Mouse (Mus musculus): ENCODE data around the gene Fbxo5.

Fbxo5 gene

DNA sequence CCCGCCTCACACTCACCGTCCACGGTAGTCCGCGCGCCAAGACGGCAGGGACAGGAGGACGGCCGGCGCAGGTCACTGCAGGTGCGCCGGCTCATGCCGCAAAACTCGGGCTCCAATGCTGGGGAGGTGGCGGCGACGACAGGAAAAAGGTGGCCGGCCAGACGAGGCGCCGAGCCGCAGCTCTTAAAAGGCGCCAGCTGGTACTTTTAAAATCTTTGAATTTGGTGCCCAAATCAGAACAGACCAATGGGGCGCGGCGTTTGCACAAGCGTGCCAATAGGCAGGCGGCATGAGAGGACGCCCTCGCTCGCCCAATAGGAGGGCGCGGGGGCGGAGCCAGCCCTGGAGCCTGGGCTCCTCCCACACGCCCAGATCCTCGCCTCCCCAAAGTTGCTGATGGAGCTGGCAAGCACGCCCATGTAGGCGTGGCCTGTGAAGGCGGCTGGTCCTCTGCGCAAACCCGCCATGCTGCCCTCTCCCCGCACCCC is at the start of gene Fbxo5:
Gene Fbxo5, minus strand, starts transcription at position 358 of the 488 bp plus-strand sequence.
- DNase-seq (ENCODE audit: low read depth, low spot score), result peak; percentile 98

- no peak for DNase-seq (ENCODE audit: low read depth, low spot score)
Measured at GRCm38 (mm10) chr10:5853290-5853868, 48.0 kb upstream of the Fbxo5 start.

- peak; percentile 46 for DNase-seq (ENCODE audit: low read depth, low spot score)
Measured at GRCm38 (mm10) chr10:5846939-5847338, 41.5 kb upstream of the Fbxo5 start.

GRCm38 (mm10) chr10:5841369-5841768 is 36.0 kb upstream of the Fbxo5 start:
- peak; percentile 87 for DNase-seq (ENCODE audit: low read depth, low spot score)

DNA sequence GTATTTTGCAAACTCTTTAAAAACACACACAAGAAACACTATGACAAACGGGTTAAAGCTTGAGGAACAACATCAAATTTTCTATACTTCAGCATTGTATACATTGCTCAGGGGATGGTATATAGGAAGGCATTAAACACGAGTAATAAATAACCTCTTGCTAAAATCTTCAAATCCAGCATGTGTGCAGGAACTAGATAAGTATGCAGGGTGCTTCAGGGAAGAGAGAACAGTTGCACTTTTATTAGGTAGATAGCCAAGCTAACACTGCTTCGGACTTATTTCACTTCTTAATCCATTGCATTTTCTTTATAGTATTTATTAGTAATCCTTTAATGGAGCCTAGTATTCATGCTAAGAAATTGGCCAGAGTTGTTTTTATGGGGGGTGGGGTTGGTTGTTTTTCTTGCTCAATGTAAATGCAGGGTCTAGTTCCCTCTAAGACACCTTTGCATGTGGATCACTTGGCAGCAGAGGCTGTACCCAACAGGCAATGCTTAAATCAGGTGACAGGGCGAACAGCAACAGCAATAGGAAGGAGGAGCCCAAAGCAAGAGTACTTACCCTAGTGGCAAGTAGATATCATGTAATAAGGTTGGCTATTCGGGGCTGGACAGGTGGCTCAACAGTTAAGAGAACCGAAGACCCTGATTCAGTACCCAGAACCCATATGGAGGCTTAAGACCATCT is 21.1 kb upstream of the Fbxo5 start:
- DNase-seq (ENCODE audit: low read depth, low spot score), result no peak

- peak; percentile 83 for DNase-seq (ENCODE audit: low read depth, low spot score)
Measured at GRCm38 (mm10) chr10:5824779-5825178, 19.4 kb upstream of the Fbxo5 start.

- DNase-seq (ENCODE audit: low read depth, low spot score), result peak; percentile 98
Measured at GRCm38 (mm10) chr10:5823740-5824491, 18.5 kb upstream of the Fbxo5 start, which contains the start of gene Mtrf1l. Gene Mtrf1l (minus strand): TSS chr10:5823910.

GRCm38 (mm10) chr10:5823291-5823739 is 17.9 kb upstream of the Fbxo5 start:
- peak; percentile 34 for DNase-seq (ENCODE audit: low read depth, low spot score)

DNA sequence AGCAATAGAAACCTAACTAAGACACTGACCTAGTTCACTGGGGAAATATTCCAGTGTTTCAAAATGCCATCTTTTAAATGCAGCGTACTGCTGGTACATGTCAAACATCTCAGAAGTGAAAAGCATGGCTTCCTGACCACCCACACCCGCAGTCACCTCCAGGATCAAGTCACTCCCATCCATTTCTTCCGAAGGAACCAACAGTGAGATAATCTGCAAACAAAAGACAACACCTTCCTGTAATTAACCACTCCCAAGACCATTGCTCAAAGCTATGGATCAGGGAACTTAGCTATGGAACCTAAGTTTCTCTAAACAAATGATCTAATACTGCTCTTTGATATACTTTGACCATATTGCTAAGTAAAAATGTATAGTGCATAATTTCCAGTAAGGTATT is 13.4 kb upstream of the Fbxo5 start:
- no peak for DNase-seq (ENCODE audit: low read depth, low spot score)

GRCm38 (mm10) chr10:5815968-5816367 is 10.6 kb upstream of the Fbxo5 start:
- DNase-seq (ENCODE audit: low read depth, low spot score), result no peak

DNA sequence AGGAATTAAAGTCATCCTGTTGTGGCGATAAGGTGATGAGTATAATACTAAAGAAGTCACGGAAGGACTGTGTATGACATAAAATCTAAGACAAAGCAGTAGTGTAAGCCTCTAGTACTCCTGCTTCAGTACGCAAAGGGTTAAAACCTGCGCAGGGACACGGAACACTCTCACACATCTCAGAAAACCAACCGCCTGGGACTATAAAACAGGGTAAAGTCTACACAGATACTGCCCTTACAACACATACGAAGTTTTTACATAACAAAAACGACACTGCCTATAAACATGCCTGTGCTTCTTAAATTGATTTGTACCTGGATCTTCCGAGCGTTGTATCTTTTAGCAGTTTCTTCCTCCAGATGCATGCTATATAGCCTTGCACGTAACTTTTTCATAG is 8.3 kb upstream of the Fbxo5 start:
- DNase-seq (ENCODE audit: low read depth, low spot score), result no peak

DNA sequence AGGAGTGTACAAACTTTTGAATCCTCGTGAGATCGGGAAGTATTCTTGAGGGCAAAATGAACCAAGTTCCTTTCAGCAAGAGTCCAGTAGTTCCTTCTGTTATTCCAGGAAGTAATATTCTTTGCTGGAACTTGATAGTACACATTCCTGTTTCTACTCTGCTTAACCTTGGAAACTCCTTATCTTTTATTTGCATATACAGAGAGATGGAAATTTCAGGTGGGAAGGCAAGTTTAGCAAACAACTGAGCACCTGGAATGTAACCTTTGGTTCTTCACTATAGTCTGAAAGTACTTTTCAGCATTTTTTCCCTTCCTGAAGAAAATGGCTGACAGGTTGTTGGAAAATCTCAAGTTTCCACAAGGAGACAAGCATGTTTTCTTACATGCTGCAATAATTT is 2.3 kb upstream of the Fbxo5 start:
- no peak for DNase-seq (ENCODE audit: low read depth, low spot score)

DNA sequence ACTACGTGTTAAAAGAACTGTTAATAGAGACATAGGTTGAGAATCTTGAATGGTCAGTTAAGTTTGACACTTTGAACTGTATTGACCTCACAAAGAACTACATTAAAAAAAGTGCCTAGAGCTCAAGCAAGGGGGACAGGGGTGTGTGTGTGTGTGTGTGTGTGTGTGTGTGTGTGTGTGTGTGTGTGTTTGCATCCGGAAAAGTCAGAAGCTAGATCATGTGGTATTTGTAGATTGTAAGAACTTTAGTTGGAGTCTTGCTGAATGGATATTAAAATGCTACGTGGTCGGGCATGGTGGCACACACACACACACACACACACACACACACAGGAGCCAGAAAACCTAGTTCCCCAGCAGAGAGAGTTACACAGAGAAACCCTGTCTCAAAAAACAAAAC is 1.6 kb upstream of the Fbxo5 start:
- DNase-seq (ENCODE audit: low read depth, low spot score), result no peak

- peak; percentile 59 for DNase-seq (ENCODE audit: low read depth, low spot score)
Measured at GRCm38 (mm10) chr10:5806416-5806815, 1.0 kb upstream of the Fbxo5 start.

DNA sequence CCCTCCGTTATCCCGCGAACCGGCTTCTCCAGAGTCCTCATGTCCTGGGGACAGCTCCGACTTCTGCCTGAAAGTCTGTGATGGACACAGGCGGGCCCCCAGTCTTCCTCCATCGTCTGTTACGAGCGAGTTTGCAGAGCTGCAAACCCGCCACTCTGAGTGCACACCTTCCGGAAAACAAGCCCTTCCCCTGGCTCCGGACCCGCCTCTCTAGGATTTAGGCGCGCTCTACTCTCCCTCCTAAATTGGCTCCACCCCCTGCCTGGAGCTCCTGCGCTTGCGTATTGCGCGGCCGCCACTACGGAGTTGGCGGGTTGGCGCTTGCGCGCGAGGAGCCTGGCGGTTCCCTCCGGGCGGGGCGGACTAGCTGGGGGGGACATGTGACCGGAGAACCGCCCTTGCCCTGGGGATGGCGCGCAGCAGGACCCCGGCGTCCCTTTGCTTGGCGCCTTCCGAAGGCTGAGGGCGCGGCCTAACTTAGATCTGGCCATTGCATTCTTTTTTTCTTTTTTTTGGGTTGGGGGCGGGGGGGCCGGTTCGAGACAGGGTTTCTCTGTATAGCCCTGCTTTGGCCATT is 419 bp upstream of the Fbxo5 start:
- peak; percentile 95 for DNase-seq (ENCODE audit: low read depth, low spot score)

DNA sequence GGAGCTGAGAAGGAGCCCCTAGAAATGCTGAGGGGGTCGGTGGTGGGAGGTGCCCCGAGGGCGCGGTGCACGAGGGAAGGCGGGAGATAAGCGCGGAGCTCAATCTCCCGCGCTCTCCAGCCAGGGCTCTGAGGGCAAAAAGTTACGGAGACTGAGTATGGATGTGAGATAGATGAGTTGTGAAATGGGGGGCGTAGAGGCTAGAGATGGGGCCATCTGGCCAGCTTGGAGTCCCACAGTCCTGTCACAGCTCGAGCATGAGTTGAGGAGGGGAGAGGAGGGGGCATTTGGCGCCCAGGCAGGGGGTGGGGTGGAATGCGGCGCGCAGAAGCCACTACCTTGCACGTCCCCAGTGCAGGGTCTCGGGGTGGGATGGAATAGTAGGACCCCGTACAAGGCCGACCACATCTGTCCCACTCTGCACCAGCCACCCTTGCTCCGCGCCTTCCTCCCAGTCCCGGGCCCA is 676 bp downstream of the Fbxo5 start:
- DNase-seq (ENCODE audit: low read depth, low spot score), result peak; percentile 34

GRCm38 (mm10) chr10:5803739-5804138 is 1.7 kb downstream of the Fbxo5 start:
- DNase-seq (ENCODE audit: low read depth, low spot score), result no peak

DNA sequence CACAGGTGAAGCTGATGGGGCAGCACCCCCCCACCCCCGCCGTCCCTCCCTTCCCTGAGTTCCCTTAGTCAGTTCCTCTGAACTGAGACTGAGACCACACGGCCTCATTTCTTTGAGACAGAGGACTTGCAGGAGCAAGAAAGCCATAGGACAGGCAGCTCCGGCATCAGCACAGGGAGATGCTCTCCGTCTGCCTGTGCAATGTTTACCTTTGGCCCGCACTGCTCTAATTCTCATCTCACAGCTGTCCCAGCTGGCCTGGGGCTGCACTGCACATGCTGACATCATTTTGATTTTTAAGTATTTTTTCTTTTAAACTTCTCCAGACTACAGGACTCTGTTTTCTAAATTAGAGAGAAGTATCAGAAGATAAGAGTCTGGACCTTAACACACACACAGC is 2.5 kb downstream of the Fbxo5 start:
- DNase-seq (ENCODE audit: low read depth, low spot score), result peak; percentile 29

DNA sequence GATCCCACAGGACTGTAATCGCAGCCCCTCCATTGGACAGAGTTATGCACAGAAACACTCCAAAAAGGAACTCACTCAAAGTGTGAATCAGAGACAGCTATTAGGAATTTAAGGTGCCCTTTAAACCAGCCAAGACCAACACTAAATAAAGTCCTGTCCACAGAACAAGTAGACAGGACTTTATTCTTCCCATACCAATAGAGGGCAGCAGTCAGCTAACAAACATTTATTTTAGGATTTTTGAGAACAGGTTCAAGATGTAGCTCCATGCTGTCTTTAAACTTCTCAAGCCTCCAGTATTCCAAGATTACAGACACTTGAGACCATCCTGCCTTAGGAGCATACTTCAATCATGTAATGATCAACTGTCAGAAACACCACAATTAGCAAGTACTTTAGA is 4.9 kb downstream of the Fbxo5 start:
- DNase-seq (ENCODE audit: low read depth, low spot score), result peak; percentile 77

GRCm38 (mm10) chr10:5798069-5798468 is 7.3 kb downstream of the Fbxo5 start:
- no peak for DNase-seq (ENCODE audit: low read depth, low spot score)

GRCm38 (mm10) chr10:5790657-5791056 is 14.7 kb downstream of the Fbxo5 start:
- peak; percentile 74 for DNase-seq (ENCODE audit: low read depth, low spot score)

DNA sequence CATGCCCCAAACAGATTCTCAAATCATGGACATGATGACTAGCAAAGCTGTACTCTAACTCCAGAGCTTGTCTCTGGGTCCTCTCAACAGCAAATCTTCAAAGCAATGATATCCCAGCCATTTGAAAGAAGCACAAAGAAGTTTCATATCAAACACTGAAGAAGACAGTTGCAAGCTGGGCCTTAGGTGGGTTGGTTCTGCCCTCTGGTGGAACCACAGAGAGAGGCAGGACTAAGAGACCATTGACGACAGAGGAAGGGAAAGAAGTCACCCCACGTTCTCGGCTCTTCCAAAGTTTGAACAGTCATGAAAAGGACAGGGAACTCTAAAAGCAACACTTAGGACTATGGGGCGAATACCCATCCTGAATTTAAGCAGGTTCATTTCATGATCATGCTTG is 18.5 kb downstream of the Fbxo5 start:
- DNase-seq (ENCODE audit: low read depth, low spot score), result peak; percentile 73

Data from 3T3-L1 (cell line).